Mouse (Mus musculus) layer of hippocampus, adult 2 months (tissue): ENCODE measurements around the gene Nelfb. TPM values are rescaled to one million over a fixed set of nuclear protein-coding genes. Genes with fewer than 3 reads are reported as not detected.
A peak's percentile ranks its signal among the peaks of the same experiment; 100 is the strongest.

Experiments used
- DNase-seq, 2 experiments: peaks; one replicate each; pipeline ENCODE4 v3.0.0; 2022; ENCODE audit warnings: low spot score in 2 of 2
- H3K27ac ChIP-seq: fragments of 200-600 bp; 2 replicates; pipeline ENCODE4 v1.8.1; 2022
- H3K4me3 ChIP-seq: fragments of 200-600 bp; 2 replicates; pipeline ENCODE4 v1.8.1; 2022; ENCODE audit warnings: mild to moderate bottlenecking
- CTCF ChIP-seq: fragments of 200-600 bp; conservative IDR thresholded peaks from 2 replicates; pipeline ENCODE4 v1.8.1; 2022; ENCODE audit warnings: antibody characterized with exemption, mild to moderate bottlenecking, moderate library complexity
- total RNA-seq, 2 experiments: library from RNA; stranded (reverse); gene quantifications; 2 replicates each; pipeline ENCODE4 v1.2.3; 2021

The Nelfb gene
- total RNA-seq, 2 experiments from 2014 or later = 57.0 to 58.5 TPM

GRCm38 (mm10) chr2:25156990-25157389, 54.3 kb downstream of the Nelfb start:
- TF ChIP-seq CTCF = peak; percentile 72
- Histone ChIP-seq H3K27ac (no peak overlapping the region), H3K4me3 (no peak overlapping the region)
- no peak for DNase-seq

GRCm38 (mm10) chr2:25156177-25156576, 55.1 kb downstream of the Nelfb start:
- Histone ChIP-seq H3K4me3 (no peak overlapping the region), H3K27ac (no peak overlapping the region)
- no peak for DNase-seq
- no peak for TF ChIP-seq CTCF

- no peak for DNase-seq
- TF ChIP-seq CTCF = no peak
Observed at GRCm38 (mm10) chr2:25151280-25151956, 59.9 kb downstream of the Nelfb start.

More at GRCm38 (mm10) chr2:25151280-25151956, 59.9 kb downstream of the Nelfb start:
- Histone ChIP-seq H3K27ac (no peak overlapping the region), H3K4me3 (no peak overlapping the region)

Other genes with a start within 250 kb of the Nelfb start
- 10 to 100 TPM; 30.5 to 39.6 TPM for gene Dph7, start 249.1 kb downstream of the Nelfb start, total RNA-seq
- gene Mrpl41, start 236.4 kb downstream of the Nelfb start, total RNA-seq = 10 to 100 TPM; 84.0 to 86.9 TPM
- 10 to 100 TPM; 30.7 to 31.4 TPM for gene Pnpla7, start 235.5 kb downstream of the Nelfb start, total RNA-seq
- gene Nsmf, start 157.1 kb downstream of the Nelfb start, total RNA-seq = 1,000 to 10,000 TPM in 1 of 2 experiments, 100 to 1,000 TPM in 1; 975 to 1,037 TPM
- gene Entpd8, start 131.2 kb downstream of the Nelfb start, total RNA-seq = not detected
- gene Noxa1, start 116.3 kb downstream of the Nelfb start, total RNA-seq = not detected
- gene Nrarp, start 30.7 kb downstream of the Nelfb start, total RNA-seq = 10 to 100 TPM; 21.3 to 21.9 TPM
- gene Tor4a, start 14.6 kb downstream of the Nelfb start, total RNA-seq = 1 to 10 TPM; 2.2 to 3.0 TPM
- gene Stpg3, start 3.1 kb upstream of the Nelfb start, total RNA-seq = under 1 TPM in 1 of 2 experiments, not detected in 1; 0.33 TPM
- gene Fam166a, start 7.3 kb upstream of the Nelfb start, total RNA-seq = not detected
- 100 to 1,000 TPM; 305 to 309 TPM for gene Tubb4b, start 13.2 kb upstream of the Nelfb start, total RNA-seq
- gene Slc34a3, start 22.9 kb upstream of the Nelfb start, total RNA-seq = not detected
- gene Rnf224, start 25.3 kb upstream of the Nelfb start, total RNA-seq = not detected
- 100 to 1,000 TPM; 228 to 232 TPM for gene Rnf208, start 30.8 kb upstream of the Nelfb start, total RNA-seq
- gene Cysrt1, start 31.0 kb upstream of the Nelfb start, total RNA-seq = not detected
- 1 to 10 TPM; 2.2 to 2.4 TPM for gene AL732309.1, start 35.4 kb upstream of the Nelfb start, total RNA-seq
- 10 to 100 TPM; 35.1 to 35.8 TPM for gene Tmem203, start 44.0 kb upstream of the Nelfb start, total RNA-seq
- gene Tprn, start 51.1 kb upstream of the Nelfb start, total RNA-seq = 10 to 100 TPM; 21.5 to 23.8 TPM
- gene Ssna1, start 60.9 kb upstream of the Nelfb start, total RNA-seq = 10 to 100 TPM; 64.5 to 69.3 TPM
- 10 to 100 TPM; 84.6 to 84.7 TPM for gene Anapc2, start 61.0 kb upstream of the Nelfb start, total RNA-seq
- not detected for gene Tmem210, start 76.7 kb upstream of the Nelfb start, total RNA-seq
- not detected for gene Lrrc26, start 78.4 kb upstream of the Nelfb start, total RNA-seq
- 100 to 1,000 TPM; 443 to 449 TPM for gene Grin1, start 107.7 kb upstream of the Nelfb start, total RNA-seq
- 10 to 100 TPM; 56.4 to 58.0 TPM for gene Man1b1, start 120.8 kb upstream of the Nelfb start, total RNA-seq
- 10 to 100 TPM; 32.1 to 36.2 TPM for gene Dpp7, start 144.9 kb upstream of the Nelfb start, total RNA-seq
- gene Uap1l1, start 154.2 kb upstream of the Nelfb start, total RNA-seq = 10 to 100 TPM; 14.6 to 19.8 TPM
- 1 to 10 TPM; 3.0 to 4.0 TPM for gene Sapcd2, start 160.8 kb upstream of the Nelfb start, total RNA-seq
- gene Entpd2, start 184.4 kb upstream of the Nelfb start, total RNA-seq = 10 to 100 TPM; 14.6 to 16.6 TPM
- gene Npdc1, start 187.9 kb upstream of the Nelfb start, total RNA-seq = 100 to 1,000 TPM; 429 to 433 TPM
- gene Fut7, start 211.8 kb upstream of the Nelfb start, total RNA-seq = under 1 TPM in 1 of 2 experiments, not detected in 1; 0.37 TPM
- 100 to 1,000 TPM; 159 to 167 TPM for gene Abca2, start 217.2 kb upstream of the Nelfb start, total RNA-seq
- gene Clic3, start 245.3 kb upstream of the Nelfb start, total RNA-seq = under 1 TPM in 1 of 2 experiments, not detected in 1; 0.49 TPM
- gene Paxx, start 249.6 kb upstream of the Nelfb start, total RNA-seq = 10 to 100 TPM; 55.7 to 62.1 TPM